Mouse (Mus musculus) thymus, postnatal 25 days (tissue): Measurements from ENCODE around the gene Hoxd8.

Experiments used
- DNase-seq: peaks from one replicate; pipeline ENCODE4 v3.0.0; 2022

Gene Hoxd8

GRCm38 (mm10) chr2:74735851-74736687 lies 31.7 kb downstream of the Hoxd8 start:
- DNase-seq = no peak

- DNase-seq = no peak
These were observed 32.5 kb downstream of the Hoxd8 start for GRCm38 (mm10) chr2:74736688-74737577.

DNA sequence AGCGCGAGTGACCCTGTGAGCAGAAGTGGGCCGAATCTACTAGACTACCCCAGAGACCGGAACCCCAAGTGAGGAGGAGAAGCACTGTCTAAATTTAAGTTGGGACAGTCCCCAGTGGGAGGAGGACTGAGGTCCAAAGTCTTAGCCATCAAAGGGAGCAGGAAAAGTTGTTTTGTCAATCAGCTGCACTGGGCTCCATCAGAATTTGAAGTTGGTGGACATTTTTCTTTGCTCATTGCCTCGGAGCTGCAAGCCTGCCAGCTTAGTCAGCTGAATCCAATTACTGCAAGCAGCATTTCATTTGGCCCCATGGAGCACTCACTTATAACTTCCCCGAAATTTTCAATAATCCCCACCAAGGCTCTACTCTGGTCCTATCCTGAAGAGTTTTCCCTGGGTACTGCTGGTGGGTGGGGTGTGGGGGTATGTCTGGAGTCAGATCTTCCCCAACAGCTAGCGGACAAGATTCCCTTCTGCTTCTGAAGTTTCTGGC lies 33.2 kb downstream of the Hoxd8 start:
- DNase-seq = no peak

DNA sequence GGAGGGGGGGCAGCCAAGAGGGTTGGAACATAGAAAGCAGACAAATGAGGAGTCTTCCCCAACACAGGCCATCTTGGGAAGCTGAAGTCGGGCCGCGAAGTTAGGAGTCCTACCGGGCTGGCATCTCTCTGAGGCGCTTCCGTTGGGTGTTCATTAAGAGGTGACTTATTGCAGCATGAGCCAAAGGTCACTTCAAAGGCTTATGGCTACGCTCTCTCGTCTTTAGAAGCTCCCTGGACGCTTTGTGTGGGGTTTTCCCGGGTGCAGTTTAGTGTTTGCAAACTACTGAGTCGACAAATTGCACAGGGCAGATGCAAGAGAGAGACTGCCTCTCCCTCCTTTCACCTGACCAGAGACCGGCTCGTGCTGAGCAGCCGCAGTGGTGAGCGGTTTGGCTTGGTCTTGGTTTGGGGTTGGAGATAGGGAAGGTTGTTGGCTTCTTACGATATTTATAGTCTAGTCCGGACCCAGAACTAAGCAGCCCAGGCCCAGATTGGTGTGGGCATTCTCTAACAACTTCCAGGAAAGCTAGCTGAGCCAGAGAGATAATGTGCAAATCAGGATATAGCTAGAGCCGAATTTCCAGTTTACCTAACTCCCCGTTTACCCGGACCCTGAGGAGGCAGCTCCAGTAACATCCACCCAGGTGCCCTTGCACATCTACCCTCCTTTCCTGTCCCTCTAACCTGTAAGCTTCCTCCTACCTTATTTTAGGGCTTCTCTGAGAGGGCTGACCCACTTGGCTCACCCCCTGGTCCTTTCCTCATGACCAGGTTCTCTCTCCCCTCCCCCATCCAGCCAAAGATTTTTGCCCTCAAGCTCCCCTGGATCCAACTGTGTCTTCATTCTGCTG lies 34.4 kb downstream of the Hoxd8 start:
- no peak for DNase-seq

DNA sequence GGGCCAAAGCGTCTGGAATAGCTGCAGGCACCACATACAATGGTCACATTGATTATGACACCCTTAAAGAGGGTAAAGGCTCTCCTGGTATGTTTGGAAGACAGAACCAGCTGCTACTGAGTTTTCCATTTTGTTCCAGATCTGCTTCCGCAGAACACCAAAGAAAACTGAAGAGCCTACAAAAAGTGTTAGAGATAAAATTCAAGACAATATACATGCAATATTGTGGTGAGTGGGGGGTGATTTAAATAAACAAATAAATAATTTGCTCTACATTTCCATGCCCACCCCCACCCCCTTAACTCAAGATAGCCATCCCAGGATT lies 35.0 kb downstream of the Hoxd8 start:
- no peak for DNase-seq

GRCm38 (mm10) chr2:74739869-74740268 lies 35.5 kb downstream of the Hoxd8 start:
- no peak for DNase-seq

DNA sequence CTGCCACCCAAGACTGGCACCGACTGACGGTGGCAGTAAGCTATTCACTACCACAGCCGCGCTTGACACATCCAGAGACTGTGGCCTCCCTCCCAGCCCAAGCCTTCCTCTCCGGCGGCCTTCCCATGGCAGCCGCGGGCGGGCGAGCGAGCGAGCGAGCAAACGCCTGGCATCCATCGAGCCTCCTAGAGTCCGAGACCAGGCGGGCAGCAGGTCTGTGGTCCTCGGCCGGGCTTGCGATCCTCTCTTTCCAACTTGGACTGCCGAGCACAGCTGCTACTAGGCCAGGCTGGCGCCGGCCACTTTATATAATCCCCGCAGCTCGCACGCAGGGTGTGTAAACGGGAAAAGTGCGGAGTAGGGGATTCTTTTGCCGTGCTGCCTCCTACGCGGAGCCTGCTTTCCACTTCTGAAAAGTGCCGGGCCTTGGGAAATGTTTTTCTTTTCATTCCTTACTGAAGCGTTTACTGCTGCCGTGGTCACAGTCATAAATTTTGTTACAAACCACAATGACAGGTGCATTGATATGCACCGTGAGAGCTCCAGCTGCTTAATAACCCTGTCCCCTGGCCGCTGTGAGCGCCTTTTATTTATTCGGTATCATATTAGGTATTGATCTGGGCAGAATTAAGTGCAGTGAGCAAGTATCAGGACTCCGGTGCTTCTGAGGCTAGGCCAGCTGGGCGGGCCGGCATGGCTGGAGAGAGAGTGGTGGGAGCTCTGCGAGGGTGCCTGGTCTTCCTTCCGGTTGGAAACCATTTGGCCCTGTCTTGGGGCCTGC lies 36.1 kb downstream of the Hoxd8 start:
- no peak for DNase-seq

DNA sequence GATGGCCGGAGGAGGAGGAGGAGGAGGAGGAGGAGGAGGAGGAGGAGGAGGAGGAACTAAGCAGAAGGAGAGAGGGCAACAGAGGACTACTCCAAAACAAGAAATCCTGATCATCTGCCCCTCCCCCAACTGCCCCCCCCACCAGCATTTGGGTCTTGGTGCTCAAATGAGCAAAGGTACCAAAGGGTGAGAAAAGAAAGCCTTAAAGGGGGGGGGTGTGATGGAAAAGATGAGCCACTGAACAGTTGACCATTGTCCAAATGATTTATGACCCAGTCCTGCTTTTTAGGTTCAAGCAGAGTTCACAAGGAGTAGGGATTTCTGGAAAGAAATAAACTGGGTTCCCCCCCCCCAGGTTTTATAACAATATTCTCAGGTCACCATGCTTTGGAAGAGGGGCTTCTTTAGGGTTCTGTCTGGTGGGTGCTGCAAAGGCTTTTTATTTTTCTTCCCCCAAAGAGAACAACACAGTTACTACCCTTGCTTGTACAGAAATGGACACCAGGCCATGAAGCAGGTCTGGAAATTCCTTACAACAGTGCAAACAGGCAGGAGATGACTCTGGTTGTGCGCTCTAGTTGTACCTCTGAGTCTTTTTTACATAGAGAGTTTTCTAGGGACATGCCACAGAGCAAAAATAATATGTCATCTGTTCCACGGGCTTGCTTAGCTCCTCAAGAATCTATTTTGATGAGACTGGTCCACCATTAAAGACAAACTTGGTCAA lies 37.0 kb downstream of the Hoxd8 start:
- no peak for DNase-seq

DNA sequence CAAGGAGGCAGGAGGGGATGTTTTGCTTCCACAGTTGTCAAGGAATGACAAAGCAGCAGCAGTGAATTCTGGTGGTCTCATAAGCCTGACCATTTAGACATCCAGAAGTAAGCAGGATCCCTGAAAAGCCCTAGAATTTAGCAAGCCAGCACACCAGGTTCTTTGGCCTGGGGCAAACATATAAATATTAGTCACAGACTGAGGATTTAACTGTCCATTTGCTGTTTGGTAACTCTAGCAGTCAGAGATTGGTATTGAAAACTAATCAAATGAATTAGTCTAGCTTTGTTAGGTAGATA lies 37.5 kb downstream of the Hoxd8 start:
- DNase-seq = no peak

GRCm38 (mm10) chr2:74745540-74746297 lies 41.3 kb downstream of the Hoxd8 start:
- no peak for DNase-seq

GRCm38 (mm10) chr2:74746298-74746921 lies 42.0 kb downstream of the Hoxd8 start:
- DNase-seq = no peak

DNA sequence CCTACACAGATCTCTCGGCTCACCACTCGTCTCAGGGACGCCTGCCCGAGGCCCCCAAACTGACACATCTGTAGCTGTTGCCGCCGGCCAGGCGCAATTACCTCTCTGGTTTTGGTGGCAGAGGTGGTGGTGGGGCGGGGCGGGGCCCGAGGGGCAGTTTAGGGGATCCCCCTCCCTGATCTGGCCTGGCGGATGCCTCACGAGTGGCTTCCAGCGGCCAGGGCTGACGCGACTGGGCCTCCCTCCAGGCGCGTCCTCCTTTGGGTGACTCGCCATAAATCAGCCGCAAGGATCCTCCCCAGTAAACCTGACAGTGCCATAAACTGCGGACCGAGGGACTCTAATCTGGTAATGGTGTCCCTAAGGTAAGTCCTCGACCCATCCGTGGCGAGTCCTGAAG lies 42.6 kb downstream of the Hoxd8 start:
- DNase-seq = no peak

DNA sequence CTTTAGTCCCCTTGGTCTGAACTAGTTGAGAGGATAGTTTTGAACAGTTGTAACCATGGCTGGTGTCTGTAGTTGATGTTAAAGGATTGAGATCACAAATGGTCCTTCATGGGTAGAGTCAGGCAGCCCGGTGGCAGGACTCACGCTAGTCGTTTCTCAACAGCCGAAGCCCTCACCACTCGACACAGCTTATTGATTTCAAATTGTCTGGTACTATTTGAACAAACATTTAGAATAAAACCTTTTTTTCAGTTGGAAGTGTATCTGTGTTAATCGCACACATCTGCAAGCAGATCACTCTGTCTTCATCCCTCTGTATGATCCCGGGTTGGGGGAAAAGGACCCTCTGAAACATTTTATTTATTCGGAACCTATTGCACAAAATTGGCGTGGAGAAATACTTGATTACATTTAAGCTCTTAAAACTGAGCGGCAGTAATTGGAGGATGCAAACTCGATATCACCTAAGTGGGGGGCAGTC lies 43.3 kb downstream of the Hoxd8 start:
- DNase-seq = no peak

- no peak for DNase-seq
These were observed 44.1 kb downstream of the Hoxd8 start for GRCm38 (mm10) chr2:74748436-74748995.

DNA sequence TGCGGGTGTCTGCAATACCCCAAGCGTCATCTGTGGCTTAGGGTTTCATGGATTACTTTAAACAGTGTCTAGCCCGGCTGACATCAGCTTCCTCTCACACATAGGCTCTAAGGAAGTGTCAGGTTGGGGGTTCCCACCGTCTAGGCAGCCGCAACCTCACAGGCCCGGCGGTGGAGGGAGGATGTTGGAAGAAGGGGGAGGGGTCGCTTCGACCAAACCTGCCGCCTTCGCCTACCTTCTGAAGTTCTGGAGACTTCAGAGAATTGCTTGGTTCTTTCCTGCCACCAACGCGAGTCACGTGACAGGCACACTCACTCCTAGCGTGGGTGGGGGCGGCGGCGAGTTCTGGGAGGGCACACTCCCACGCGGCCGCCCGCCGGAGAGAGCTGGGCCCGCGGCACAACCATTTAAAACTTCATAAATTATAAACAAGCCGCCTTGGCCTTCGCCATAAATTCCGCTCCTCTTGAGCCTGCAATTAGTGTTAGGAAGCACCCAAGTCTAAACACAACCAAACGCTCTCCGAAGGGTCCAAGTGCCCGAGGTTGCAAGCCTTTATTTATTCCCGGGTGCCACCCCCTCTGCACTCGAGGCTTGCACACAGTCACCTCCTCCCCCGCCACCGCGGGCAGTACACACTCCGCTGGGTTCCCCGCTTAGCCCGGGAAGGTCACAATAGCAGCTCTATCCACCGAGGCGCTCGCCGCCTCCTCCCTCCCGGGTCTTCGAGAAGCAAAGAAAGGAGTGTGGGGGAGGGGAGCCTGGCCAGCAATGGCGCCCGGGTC lies 45.1 kb downstream of the Hoxd8 start:
- peak; percentile 36 for DNase-seq

DNA sequence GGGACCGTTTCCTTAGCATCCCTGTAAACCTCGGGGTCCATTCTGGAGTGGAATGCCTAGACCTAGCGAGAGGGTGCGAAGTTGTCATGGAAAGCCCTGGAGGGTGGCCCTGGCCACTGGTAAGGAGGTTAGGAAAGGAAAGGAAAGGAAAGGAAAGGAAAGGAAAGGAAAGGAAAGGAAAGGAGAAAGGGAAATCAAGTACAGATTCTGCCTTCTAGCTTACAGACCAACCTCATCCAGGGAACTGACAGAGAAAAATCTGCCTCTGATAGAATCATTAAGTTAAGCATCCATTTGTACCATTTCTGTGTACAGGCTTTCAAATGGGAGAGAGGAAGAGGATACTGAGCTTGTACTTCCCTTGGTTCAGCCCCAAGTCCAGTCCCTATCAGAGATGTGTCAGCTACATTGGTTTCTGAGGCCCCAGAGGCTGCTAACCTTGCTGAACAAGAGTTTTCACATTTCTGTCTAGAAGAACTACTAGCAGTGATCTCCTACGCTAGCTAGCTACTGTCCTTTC lies 46.4 kb downstream of the Hoxd8 start:
- DNase-seq = no peak

- no peak for DNase-seq
These were observed 47.4 kb downstream of the Hoxd8 start for GRCm38 (mm10) chr2:74751861-74752260.

- DNase-seq = no peak
These were observed 48.2 kb downstream of the Hoxd8 start for GRCm38 (mm10) chr2:74752431-74753174.
